Comparison of ENCODE assay signal across 7 mouse cellular contexts in the genomic region with DNA sequence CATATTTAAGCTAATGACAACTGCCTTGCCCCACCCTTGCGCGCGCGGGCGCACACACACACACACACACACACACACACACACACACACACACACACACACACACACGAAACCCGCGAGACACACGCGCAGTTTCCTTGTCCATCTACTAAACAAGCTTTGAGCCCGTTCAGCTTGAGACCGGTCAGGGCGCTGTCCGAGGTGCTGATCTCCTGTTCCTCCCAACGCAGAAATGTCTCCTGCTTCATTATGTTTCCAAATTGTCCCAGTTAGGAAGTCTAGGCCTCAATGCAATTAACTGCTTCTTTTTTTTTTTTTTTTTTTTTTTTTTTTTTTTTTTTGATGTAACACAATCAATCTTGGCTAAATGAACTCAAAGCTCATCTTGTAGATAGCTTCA. TPM values are rescaled to one million over a fixed set of nuclear protein-coding genes. Genes with fewer than 3 reads are reported as not detected.
DNase-seq lines count a peak whose midpoint lies in the region; ATAC-seq and TF ChIP-seq lines count a peak whose summit lies in the region.

No protein-coding gene starts in this region.

- H3K27ac ChIP-seq in ES-Bruce4 (ENCODE audit: insufficient read depth, low read length) = no peak overlapping the region
- H3K27ac ChIP-seq in limb, embryonic 13.5 days = no peak overlapping the region

- TF ChIP-seq POLR2A in ES-Bruce4 (IDR thresholded peaks at IDR 0.05; ENCODE audit: insufficient read depth, low read length) = no peak

- peak overlapping the region; percentile 25; the same call in 1 of the 2 replicates for H3K4me3 ChIP-seq in ES-Bruce4 (ENCODE audit: low read depth, low read length)
- no peak overlapping the region for H3K4me3 ChIP-seq in limb, embryonic 13.5 days

- peaks cover 1% of the 10 kb centered on the region for H3K4me1 ChIP-seq in ES-Bruce4 (ENCODE audit: control insufficient read depth, insufficient read depth, low read length)
- H3K4me1 ChIP-seq in limb, embryonic 13.5 days = peaks cover 21% of the 10 kb centered on the region

- no peaks in the 10 kb centered on the region for H3K9me3 ChIP-seq in ES-Bruce4 (replicated peaks; ENCODE audit: control insufficient read depth, insufficient read depth, low read length, poor library complexity, severe bottlenecking)
- no peaks in the 10 kb centered on the region for H3K9me3 ChIP-seq in limb, embryonic 13.5 days

- intact Hi-C loops in gastrocnemius, postnatal 36 days (cut with DNase I) = no loop called here

- DNase-seq in B cell, adult 2 months = peak; percentile 60 to 63
- peak; percentile 35 to 36 for DNase-seq in cerebellum, postnatal 36 days
- DNase-seq in gastrocnemius, postnatal 36 days = peak; percentile 63 to 74
- DNase-seq in naive thymus-derived CD4-positive, alpha-beta T cell, adult 2 months (ENCODE audit: low read depth) = peak; percentile 50
- DNase-seq in thymus, postnatal 14 days = peak; percentile 69

- no peaks in the 10 kb centered on the region for H3K27me3 ChIP-seq in ES-Bruce4 (ENCODE audit: control insufficient read depth, insufficient read depth, low read length, poor library complexity, severe bottlenecking)
- peaks cover 78% of the 10 kb centered on the region for H3K27me3 ChIP-seq in limb, embryonic 13.5 days

- H3K4me2 ChIP-seq in limb, embryonic 13.5 days (replicated peaks) = no peak overlapping the region

- TF ChIP-seq EP300 in ES-Bruce4 (IDR thresholded peaks at IDR 0.05; ENCODE audit: insufficient read depth, low read depth, low read length) = no peak

- 1% methylated on average over 15 of the region's 15 CpGs for WGBS in limb, embryonic 13.5 days

- ATAC-seq in limb, embryonic 13.5 days (ENCODE audit: low FRiP score, low read depth) = 0 out of 2 replicates have a peak, but pooled peaks have one; percentile 52

- H3K9ac ChIP-seq in ES-Bruce4 (ENCODE audit: low read depth, poor library complexity, severe bottlenecking) = no peak overlapping the region
- H3K9ac ChIP-seq in limb, embryonic 13.5 days = no peak overlapping the region

- H3K36me3 ChIP-seq in ES-Bruce4 (ENCODE audit: control insufficient read depth, insufficient read depth, low read length, poor library complexity, severe bottlenecking) = no peaks in the 10 kb centered on the region; the same call in 1 of the 2 replicates
- no peaks in the 10 kb centered on the region for H3K36me3 ChIP-seq in limb, embryonic 13.5 days

- TF ChIP-seq CTCF in ES-Bruce4 (IDR thresholded peaks at IDR 0.05; ENCODE audit: low read depth, low read length) = no peak

RNA-seq across cellular contexts. Expression of a gene that starts 1.5 kb away (rescaled TPM):
- polyA plus RNA-seq in ES-Bruce4 (2011; ENCODE audit: insufficient read depth, insufficient read length, low read depth, missing spikeins) = 62.4 and 76.9 TPM in 2 replicates
- 10 to 100 TPM in 1 of 2 experiments, 1 to 10 TPM in 1; 6.3 to 10.2 TPM for total RNA-seq in gastrocnemius, postnatal 36 days (2021)
- polyA plus RNA-seq in limb, embryonic 13.5 days (2015; fragmentation: Nextera tagmentation; extraction: Ambion mirVana) = 86.8 and 95.2 TPM in 2 replicates

RNA-seq across cellular contexts. Expression of a gene that starts 2.0 kb away (rescaled TPM):
- 21.2 and 21.9 TPM in 2 replicates for polyA plus RNA-seq in ES-Bruce4 (2011; ENCODE audit: insufficient read depth, insufficient read length, low read depth, missing spikeins)
- total RNA-seq in gastrocnemius, postnatal 36 days (2021) = not detected
- 0.98 and 2.2 TPM in 2 replicates for polyA plus RNA-seq in limb, embryonic 13.5 days (2015; fragmentation: Nextera tagmentation; extraction: Ambion mirVana)

RNA-seq across cellular contexts. Expression of a gene that starts 34.2 kb away (rescaled TPM):
- polyA plus RNA-seq in ES-Bruce4 (2011; ENCODE audit: insufficient read depth, insufficient read length, low read depth, missing spikeins) = 70.7 and 73.2 TPM in 2 replicates
- total RNA-seq in gastrocnemius, postnatal 36 days (2021) = 1 to 10 TPM; 3.4 to 4.1 TPM
- polyA plus RNA-seq in limb, embryonic 13.5 days (2015; fragmentation: Nextera tagmentation; extraction: Ambion mirVana) = 23.3 and 25.0 TPM in 2 replicates

RNA-seq across cellular contexts. Expression of a gene that starts 51.1 kb away (rescaled TPM):
- 19.4 and 21.8 TPM in 2 replicates for polyA plus RNA-seq in ES-Bruce4 (2011; ENCODE audit: insufficient read depth, insufficient read length, low read depth, missing spikeins)
- 1 to 10 TPM; 2.1 to 2.8 TPM for total RNA-seq in gastrocnemius, postnatal 36 days (2021)
- polyA plus RNA-seq in limb, embryonic 13.5 days (2015; fragmentation: Nextera tagmentation; extraction: Ambion mirVana) = 5.7 and 5.8 TPM in 2 replicates
